Mouse (Mus musculus): Measurements from ENCODE around the gene Tnp2. TPM values are rescaled to one million over a fixed set of nuclear protein-coding genes. Genes with fewer than 3 reads are reported as not detected.

The Tnp2 gene
- polyA plus RNA-seq, 1 experiment from 2014 or later: not detected

GRCm38 (mm10) chr16:10769661-10770060 is 18.8 kb downstream of the Tnp2 start:
- H3K27me3 ChIP-seq: no peaks in the 10 kb centered on the region
- no peak for TF ChIP-seq CTCF (IDR thresholded peaks at IDR 0.05)
- DNase-seq (ENCODE audit: low read depth, low spot score): no peak
- in situ Hi-C loops (cut with MboI; ENCODE audit: low pct_unique_long_range_greater_than_20kb): no loop called here
- ChIA-PET CTCF (interaction anchor here (1.2 to 1.3 kb wide), 2 partner anchors 13 to 14 kb away, joined by 3 to 5 read pairs; no protein-coding TSS in a partner anchor), POLR2A (interaction anchor here (0.6 kb wide), 1 partner anchor 198 kb away, joined by 3 read pairs; no protein-coding TSS in a partner anchor)
- ATAC-seq: peak; percentile 29

GRCm38 (mm10) chr16:10768821-10769220 is 19.6 kb downstream of the Tnp2 start:
- DNase-seq (ENCODE audit: low read depth, low spot score): no peak
- ChIA-PET CTCF (interaction anchor here (1.2 kb wide), 1 partner anchor 17 kb away, joined by 3 read pairs; the partner anchor contains the start of gene Socs1), POLR2A (no interaction called here)
- ATAC-seq: no peak
- in situ Hi-C loops (cut with MboI; ENCODE audit: low pct_unique_long_range_greater_than_20kb): no loop called here
- no peaks in the 10 kb centered on the region for H3K27me3 ChIP-seq
- no peak for TF ChIP-seq CTCF (IDR thresholded peaks at IDR 0.05)

- ATAC-seq: no peak
- ChIA-PET CTCF (interaction anchor here (0.8 to 1.7 kb wide), 9 partner anchors 10 to 130 kb away, joined by 3 to 7 read pairs (median 4); no protein-coding TSS in a partner anchor), POLR2A (no interaction called here)
- TF ChIP-seq CTCF (IDR thresholded peaks at IDR 0.05): peak; percentile 85
- H3K27me3 ChIP-seq: no peaks in the 10 kb centered on the region
- in situ Hi-C loops (cut with MboI; ENCODE audit: low pct_unique_long_range_greater_than_20kb): no loop called here
- DNase-seq (ENCODE audit: low read depth, low spot score): no peak
Measured at GRCm38 (mm10) chr16:10767158-10767557, 21.3 kb downstream of the Tnp2 start.

GRCm38 (mm10) chr16:10764323-10764722 is 24.1 kb downstream of the Tnp2 start:
- CTCF ChIA-PET: no interaction called here
- no peaks in the 10 kb centered on the region for H3K27me3 ChIP-seq
- in situ Hi-C loops (cut with MboI; ENCODE audit: low pct_unique_long_range_greater_than_20kb): no loop called here
- DNase-seq (ENCODE audit: low read depth, low spot score) (no peak), ATAC-seq (no peak)
- POLR2A ChIA-PET: no interaction called here
- no peak for TF ChIP-seq CTCF (IDR thresholded peaks at IDR 0.05)

- no peaks in the 10 kb centered on the region for H3K27me3 ChIP-seq
- no peak for DNase-seq (ENCODE audit: low read depth, low spot score)
- in situ Hi-C loops (cut with MboI; ENCODE audit: low pct_unique_long_range_greater_than_20kb): no loop called here
- TF ChIP-seq CTCF (IDR thresholded peaks at IDR 0.05): no peak
- CTCF ChIA-PET: no interaction called here
- POLR2A ChIA-PET: no interaction called here
- ATAC-seq: no peak
Measured at GRCm38 (mm10) chr16:10763540-10764264, 24.8 kb downstream of the Tnp2 start.

GRCm38 (mm10) chr16:10762569-10763180 is 25.8 kb downstream of the Tnp2 start:
- DNase-seq (ENCODE audit: low read depth, low spot score): no peak
- ChIA-PET CTCF (no interaction called here), POLR2A (no interaction called here)
- in situ Hi-C loops (cut with MboI; ENCODE audit: low pct_unique_long_range_greater_than_20kb): no loop called here
- no peaks in the 10 kb centered on the region for H3K27me3 ChIP-seq
- TF ChIP-seq CTCF (IDR thresholded peaks at IDR 0.05): no peak
- ATAC-seq: no peak

- TF ChIP-seq CTCF (IDR thresholded peaks at IDR 0.05): no peak
- no peaks in the 10 kb centered on the region for H3K27me3 ChIP-seq
- ChIA-PET POLR2A (no interaction called here), CTCF (no interaction called here)
- DNase-seq (ENCODE audit: low read depth, low spot score) (no peak), ATAC-seq (no peak)
- in situ Hi-C loops (cut with MboI; ENCODE audit: low pct_unique_long_range_greater_than_20kb): no loop called here
Measured at GRCm38 (mm10) chr16:10761182-10761581, 27.3 kb downstream of the Tnp2 start.

- DNase-seq (ENCODE audit: low read depth, low spot score) (no peak), ATAC-seq (no peak)
- H3K27me3 ChIP-seq: no peaks in the 10 kb centered on the region
- POLR2A ChIA-PET: no interaction called here
- in situ Hi-C loops (cut with MboI; ENCODE audit: low pct_unique_long_range_greater_than_20kb): no loop called here
- TF ChIP-seq CTCF (IDR thresholded peaks at IDR 0.05): no peak
- CTCF ChIA-PET: interaction anchor here (1.2 kb wide), 1 partner anchor 14 kb away, joined by 3 read pairs; no protein-coding TSS in a partner anchor
Measured at GRCm38 (mm10) chr16:10756168-10756567, 32.3 kb downstream of the Tnp2 start.

GRCm38 (mm10) chr16:10754521-10755296 is 33.8 kb downstream of the Tnp2 start:
- ChIA-PET CTCF (no interaction called here), POLR2A (interaction anchor here (0.7 to 0.9 kb wide), 2 partner anchors 12 to 24 kb away, joined by 3 to 4 read pairs; no protein-coding TSS in a partner anchor)
- peak; percentile 91 for ATAC-seq
- H3K27me3 ChIP-seq: no peaks in the 10 kb centered on the region
- DNase-seq (ENCODE audit: low read depth, low spot score): peak; percentile 83
- no peak for TF ChIP-seq CTCF (IDR thresholded peaks at IDR 0.05)
- in situ Hi-C loops (cut with MboI; ENCODE audit: low pct_unique_long_range_greater_than_20kb): no loop called here

GRCm38 (mm10) chr16:10749824-10750223 is 38.6 kb downstream of the Tnp2 start:
- ATAC-seq (no peak), DNase-seq (ENCODE audit: low read depth, low spot score) (peak; percentile 4)
- POLR2A ChIA-PET: no interaction called here
- CTCF ChIA-PET: no interaction called here
- no peaks in the 10 kb centered on the region for H3K27me3 ChIP-seq
- in situ Hi-C loops (cut with MboI; ENCODE audit: low pct_unique_long_range_greater_than_20kb): no loop called here
- TF ChIP-seq CTCF (IDR thresholded peaks at IDR 0.05): no peak

GRCm38 (mm10) chr16:10749226-10749625 is 39.2 kb downstream of the Tnp2 start:
- in situ Hi-C loops (cut with MboI; ENCODE audit: low pct_unique_long_range_greater_than_20kb): no loop called here
- DNase-seq (ENCODE audit: low read depth, low spot score): no peak
- POLR2A ChIA-PET: no interaction called here
- CTCF ChIA-PET: no interaction called here
- no peak for ATAC-seq
- H3K27me3 ChIP-seq: no peaks in the 10 kb centered on the region
- TF ChIP-seq CTCF (IDR thresholded peaks at IDR 0.05): no peak

Measured in Patski (cell line).